In genomic region chr4:103897702-103898101, GRCm38 (mm10) we compare ENCODE assay signal across 21 mouse cellular contexts.
"Had no signal": no experiment of that assay in that cellular context is flagged by ENCODE, and none has a peak within 500 bp of the region (broad histone marks: within the 10 kb centered on the region; RNA-seq: fewer than 3 reads in every experiment).

No protein-coding gene starts in this region.

- H3K27ac ChIP-seq: intestine, embryonic 15.5 days; kidney, embryonic 15.5 days; limb, embryonic 12.5 days; limb, embryonic 15.5 days; liver, embryonic 14.5 days; macrophage had no signal

- DNase-seq: kidney, adult 11 months; kidney, adult 8-10 months; kidney, postnatal 10 days; kidney, postnatal 36 days; left cerebral cortex, postnatal 4 days; liver, postnatal 0 days; lung, embryonic 14.5 days; retina, postnatal 1 day; right cerebral cortex, postnatal 25 days; spleen, adult 18-20 months; thymus, adult 2 months; thymus, postnatal 14 days; thymus, postnatal 4 days had no signal

- ATAC-seq: intestine, embryonic 15.5 days; liver, postnatal 0 days; lung, postnatal 0 days had no signal

- H3K27me3 ChIP-seq: intestine, embryonic 15.5 days; kidney, embryonic 15.5 days; limb, embryonic 12.5 days; limb, embryonic 15.5 days had no signal

- H3K36me3 ChIP-seq: intestine, embryonic 15.5 days; kidney, embryonic 15.5 days; limb, embryonic 12.5 days; limb, embryonic 15.5 days had no signal

- H3K4me3 ChIP-seq: intestine, embryonic 15.5 days; kidney, embryonic 15.5 days; limb, embryonic 12.5 days; limb, embryonic 15.5 days had no signal

- H3K4me1 ChIP-seq: intestine, embryonic 15.5 days; kidney, embryonic 15.5 days; limb, embryonic 12.5 days; limb, embryonic 15.5 days had no signal

- H3K4me2 ChIP-seq: intestine, embryonic 15.5 days; kidney, embryonic 15.5 days; limb, embryonic 12.5 days; limb, embryonic 15.5 days; liver, embryonic 11.5 days; lung, embryonic 14.5 days had no signal

- H3K9me3 ChIP-seq: intestine, embryonic 15.5 days; kidney, embryonic 15.5 days; limb, embryonic 12.5 days; limb, embryonic 15.5 days had no signal

- H3K9ac ChIP-seq: intestine, embryonic 15.5 days; kidney, embryonic 15.5 days; limb, embryonic 12.5 days; limb, embryonic 15.5 days; liver, embryonic 14.5 days; liver, postnatal 0 days; lung, embryonic 14.5 days had no signal
